Mouse (Mus musculus): ENCODE measurements around the gene Tjp2.
"Not testable (repeated sequence)": the region's sequence is repeated elsewhere in the genome, so short reads cannot be mapped to it uniquely, and the experiment has no call there.

The Tjp2 gene

DNA sequence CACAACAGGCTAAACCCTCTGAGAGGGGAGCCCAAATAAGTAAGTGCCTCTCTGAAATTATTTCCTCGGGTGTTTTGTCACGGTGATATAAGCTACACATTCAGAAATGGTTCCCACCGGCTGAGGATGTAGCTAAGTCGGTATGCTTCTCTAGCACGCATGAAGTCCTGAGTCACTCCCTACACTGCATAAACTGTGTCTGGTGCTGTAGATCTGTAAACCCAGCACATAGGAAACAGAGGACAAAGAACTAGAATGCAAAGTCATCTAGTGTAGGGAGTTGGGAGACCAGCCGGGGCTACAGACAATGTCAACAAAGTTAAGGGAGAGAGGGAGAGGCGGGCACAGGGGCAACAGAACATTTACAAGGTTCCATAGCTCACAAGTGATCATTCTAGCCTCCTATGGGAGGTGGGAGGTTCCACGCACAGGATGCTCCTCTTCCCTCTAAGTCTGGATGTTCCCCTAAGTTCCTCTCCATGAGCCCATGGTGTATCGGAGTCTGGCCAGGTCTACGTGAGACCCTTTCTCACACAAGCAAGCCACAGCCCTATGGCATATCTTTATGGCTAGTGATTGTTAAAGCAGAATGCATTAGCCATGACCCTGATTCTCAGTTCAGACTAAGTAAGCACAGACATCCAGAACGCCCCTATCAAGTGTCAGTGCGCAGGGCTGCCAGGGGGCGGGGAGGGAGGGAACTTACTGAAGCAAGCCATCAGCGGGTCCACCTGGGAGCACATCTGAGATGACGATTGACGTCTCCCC, 90.5 kb downstream of the Tjp2 start:
- in situ Hi-C loops (cut with MboI; ENCODE audit: low sequenced_read_pairs): no loop called here

DNA sequence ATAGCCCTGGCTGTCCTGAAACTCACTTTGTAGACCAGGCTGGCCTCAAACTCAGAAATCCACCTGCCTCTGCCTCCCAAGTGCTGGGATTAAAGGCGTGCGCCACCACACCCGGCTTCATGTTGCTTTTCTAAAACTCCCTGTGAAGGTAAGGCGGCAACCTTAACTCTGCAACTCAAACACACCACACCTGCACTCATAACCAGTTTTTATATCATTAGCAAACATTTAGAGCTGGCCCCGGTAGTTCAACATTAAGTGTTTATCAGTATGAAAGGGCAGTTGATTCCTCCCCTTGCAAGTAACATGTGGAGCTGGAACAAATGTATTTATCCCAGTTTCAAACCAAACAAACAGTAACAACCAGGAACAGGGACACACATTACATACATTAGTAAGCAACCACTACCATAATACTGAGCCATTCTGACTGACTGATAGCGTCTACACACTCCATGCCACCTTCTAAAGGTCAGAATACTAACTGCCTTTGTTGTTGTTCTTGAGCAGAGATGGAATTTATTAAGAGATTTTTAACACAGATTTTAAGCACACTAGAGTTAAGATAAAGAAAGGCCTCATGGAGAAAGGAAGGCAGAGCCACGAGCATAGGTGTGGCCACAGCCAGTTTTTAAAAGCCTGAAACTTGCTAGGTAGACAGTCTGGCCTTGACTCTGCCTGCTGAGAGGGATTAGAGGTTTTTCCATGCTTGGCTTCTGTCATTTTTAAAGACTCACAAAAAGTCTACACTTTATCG, 101.1 kb downstream of the Tjp2 start:
- in situ Hi-C loops (cut with MboI; ENCODE audit: low sequenced_read_pairs): no loop called here

DNA sequence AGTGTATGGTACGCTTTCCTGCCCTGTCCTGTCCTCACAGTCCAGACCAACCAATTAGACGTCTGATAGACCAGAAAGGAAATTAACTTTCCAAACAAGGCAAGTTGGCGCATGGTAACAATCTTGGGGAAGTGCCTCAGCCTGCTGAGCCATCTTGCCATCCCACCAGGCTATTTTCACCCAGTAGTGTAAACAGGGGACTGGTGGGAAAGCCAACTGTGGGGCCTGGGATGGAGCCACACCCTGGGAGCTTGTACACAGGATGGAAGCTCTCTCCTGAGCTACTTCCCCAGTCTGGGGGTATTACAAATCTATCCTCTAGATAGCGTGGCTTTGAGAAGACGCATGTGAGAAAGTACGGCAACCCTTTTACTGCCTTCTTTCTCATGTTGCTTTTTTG, 101.7 kb downstream of the Tjp2 start:
- in situ Hi-C loops (cut with MboI; ENCODE audit: low sequenced_read_pairs): no loop called here

DNA sequence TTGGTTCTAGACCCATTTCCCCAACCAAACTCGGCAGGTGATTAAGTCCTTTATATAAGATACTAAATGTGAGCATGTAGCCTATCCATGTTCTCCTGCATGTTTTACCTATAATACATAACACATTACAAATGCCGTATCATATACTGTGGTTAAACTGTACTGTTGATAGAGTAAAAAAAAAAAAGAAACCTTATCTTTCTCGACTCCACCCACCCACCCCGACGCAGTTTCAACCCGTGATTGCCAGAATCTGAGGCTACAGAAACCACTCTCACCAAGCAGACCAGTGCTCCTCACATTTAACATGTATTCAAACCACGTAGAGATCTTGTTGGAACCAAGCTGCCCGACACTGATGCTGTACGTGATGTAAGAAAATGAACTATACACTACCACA, 102.2 kb downstream of the Tjp2 start:
- in situ Hi-C loops (cut with MboI; ENCODE audit: low sequenced_read_pairs): no loop called here

DNA sequence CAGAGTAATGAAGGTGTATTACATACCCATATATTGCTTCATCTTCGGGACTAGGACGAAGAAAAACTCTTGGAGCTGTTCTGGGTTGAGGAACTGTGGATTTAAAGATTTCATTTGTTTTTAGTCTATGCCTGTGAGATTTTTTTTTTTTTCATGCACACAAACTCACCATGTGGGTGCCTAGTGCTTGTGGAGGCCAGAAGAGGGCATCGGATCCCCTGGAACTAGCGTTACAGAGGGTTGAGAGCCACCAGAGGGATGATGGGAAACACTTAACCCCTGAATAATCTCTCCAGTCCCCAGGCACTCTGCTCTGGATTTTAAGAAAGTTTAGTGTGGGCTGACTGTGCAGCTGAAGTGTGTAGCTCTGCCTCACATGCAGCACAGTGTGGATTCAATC, 104.0 kb downstream of the Tjp2 start:
- in situ Hi-C loops (cut with MboI; ENCODE audit: low sequenced_read_pairs): no loop called here

DNA sequence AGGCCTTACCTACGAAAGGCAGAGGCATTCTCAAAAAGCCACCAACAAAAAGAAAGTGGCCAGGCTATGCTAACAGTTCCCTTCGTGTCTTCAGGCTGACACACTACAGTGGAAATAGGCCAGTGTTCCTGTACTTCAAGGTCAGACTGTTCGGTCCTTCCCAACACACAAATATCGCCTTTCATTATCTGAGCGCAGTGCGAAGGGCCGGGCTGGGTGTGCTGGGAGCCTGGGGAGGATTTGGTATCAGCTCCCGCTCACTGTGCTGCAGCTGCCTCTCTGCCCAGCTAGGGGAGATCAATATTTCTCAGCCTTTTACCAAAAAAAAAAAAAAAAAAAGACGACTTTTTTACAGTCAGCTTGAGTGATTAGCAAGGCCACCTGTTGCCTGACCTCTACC, 106.1 kb downstream of the Tjp2 start:
- in situ Hi-C loops (cut with MboI; ENCODE audit: low sequenced_read_pairs): no loop called here

DNA sequence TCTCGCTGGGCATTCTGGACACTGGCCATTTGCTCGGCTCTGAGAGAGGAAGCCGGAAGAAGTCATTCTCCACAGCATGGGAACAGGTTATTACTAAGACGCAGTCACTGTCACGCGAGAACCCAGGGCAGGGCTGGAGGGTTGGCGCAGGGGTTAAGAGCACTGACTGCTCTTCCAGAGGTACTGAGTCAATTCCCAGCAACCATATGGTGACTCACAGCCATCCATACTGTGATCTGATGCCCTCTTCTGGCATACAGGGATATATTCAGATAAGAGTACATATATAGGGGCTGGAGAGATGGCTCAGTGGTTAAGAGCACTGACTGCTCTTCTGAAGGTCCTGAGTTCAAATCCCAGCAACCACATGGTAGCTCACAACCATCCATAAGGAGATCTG, 113.2 kb downstream of the Tjp2 start:
- in situ Hi-C loops (cut with MboI; ENCODE audit: low sequenced_read_pairs): no loop called here

DNA sequence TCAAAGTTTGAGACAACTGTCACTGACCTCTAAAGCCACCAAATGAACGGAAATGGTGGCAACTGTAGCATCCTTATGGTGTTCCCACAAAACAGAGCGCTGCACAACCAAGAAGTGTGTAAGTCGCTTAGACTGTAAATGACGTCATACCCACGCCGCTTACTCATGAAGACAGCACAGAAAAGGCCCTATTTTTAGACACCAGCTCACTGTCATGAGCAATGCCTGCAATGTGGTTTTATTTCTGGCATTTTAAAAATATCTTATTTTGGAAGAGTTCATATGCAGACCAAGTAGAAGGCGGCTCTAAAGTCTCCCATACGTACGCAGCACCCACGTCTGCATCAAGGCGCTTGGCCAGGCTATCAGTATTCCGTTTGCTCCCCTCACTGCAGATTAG, 117.1 kb downstream of the Tjp2 start:
- in situ Hi-C loops (cut with MboI; ENCODE audit: low sequenced_read_pairs): no loop called here

DNA sequence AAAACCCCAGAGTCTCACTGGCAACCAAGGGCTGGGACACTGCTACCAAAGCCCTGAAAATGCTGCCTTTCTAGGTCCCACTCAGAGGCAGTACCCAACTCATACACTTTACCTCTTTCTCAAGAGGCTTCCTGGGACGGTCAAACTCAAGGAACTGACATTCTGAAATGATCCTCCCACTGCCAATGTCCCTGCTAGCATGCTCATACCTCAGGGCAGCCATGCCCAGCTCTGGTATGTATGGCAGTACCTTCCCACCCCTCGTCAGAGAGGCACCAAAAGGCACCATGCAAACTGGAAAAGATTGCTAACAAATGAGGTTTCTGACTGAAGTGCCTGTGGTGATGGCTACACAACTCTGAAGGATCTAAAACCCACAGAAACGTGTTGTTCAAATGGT, 121.0 kb downstream of the Tjp2 start:
- in situ Hi-C loops (cut with MboI; ENCODE audit: low sequenced_read_pairs): no loop called here

DNA sequence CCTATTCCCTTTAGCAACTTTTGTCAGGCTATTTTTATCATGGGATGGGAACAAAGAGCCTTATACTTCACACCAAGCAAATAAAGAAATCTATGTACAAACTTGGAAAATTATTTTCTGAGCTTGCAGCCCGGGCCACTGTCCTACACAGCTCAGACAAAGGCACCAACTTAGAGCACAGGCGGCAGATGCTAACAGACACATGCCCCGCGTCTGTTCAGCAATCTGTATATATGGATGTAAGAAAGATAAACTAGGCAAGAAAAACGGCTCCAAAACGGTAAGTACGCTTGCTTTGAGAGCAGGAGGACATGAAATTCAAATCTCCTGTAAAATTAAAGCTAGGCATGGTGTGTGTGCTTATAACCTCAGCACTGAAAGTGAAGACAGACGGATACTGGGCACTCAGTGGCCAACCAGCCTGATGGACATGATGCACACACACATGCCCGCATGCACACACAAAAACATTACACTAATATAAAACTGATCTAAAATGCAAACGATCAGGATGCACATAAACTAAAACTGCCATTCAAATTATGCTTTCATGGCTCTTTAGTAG, 122.2 kb downstream of the Tjp2 start:
- in situ Hi-C loops (cut with MboI; ENCODE audit: low sequenced_read_pairs): no loop called here

DNA sequence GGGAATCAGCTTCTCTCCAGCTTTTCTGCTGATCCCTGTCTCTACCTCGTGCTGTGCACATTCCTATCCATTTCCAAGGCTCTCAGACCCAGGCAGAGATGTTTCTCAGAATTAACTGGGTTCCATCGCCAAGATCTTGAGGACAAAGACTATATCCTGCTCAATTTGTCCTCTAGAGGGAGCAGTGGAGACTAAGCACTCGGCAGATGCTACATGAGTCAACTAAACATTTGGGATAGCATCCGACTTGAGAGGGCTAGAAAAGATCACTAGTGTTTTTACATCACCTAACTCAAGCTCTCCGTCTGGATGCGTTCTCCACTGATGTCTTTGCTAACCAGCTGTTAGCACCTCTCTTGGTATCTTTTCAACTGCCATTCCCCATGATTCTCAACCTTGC, 123.6 kb downstream of the Tjp2 start:
- in situ Hi-C loops (cut with MboI; ENCODE audit: low sequenced_read_pairs): no loop called here

DNA sequence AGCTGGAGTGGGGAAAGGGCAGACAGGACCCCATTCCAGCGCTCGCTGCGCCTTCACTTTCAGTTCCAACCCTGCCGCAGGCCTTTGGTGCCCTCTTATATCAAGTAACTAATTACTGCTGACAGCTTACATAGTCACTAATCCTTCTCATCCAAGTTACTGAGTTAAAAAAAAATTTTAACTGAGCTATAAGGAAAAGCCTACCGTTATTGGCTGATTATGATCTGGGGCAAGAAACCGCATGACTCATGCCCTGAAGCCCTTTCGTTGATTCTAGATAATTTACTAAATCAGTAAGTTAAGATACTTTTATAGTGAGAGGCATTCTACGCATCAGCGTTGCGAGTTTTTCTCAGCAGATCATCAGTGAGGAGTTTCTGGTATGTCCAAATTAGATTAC, 126.1 kb downstream of the Tjp2 start:
- in situ Hi-C loops (cut with MboI; ENCODE audit: low sequenced_read_pairs): no loop called here

DNA sequence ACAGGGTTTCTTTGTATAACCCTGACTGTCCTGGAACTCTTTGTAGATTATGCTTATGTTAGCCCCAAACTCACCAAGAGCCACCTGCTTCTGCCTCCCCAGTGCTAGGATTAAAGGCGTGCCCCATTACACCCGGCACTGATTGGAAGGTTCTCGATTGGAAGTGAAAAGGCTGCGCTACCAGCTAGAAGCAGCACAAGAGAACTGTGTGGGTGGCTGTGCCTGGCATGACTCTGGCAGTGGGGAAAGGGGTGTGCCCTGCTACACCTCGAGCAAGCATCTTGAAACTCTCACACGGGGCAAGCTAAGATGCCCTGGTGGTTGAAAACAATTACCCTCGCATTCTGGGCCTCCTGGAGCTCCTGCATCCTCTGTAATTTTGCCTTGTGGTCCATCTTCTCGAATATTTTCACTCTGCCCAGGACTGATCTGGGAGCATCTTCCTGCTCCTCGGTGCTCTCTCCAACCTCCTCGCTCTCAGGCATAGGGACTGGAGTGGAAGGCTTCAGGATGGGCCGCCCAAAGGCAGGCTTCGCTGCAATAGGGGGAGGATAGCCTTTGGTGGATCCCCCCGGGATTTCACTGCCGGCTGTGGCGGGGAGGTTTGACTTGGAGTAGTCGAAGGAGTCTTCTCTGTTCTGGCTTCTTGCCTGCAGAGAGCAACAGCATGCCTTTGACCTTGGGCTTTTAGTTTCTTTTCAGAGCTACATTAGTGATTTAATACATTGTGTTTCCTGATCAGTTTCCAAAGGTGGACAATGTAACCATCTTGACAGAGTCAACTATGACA, 127.0 kb downstream of the Tjp2 start:
- in situ Hi-C loops (cut with MboI; ENCODE audit: low sequenced_read_pairs): no loop called here

DNA sequence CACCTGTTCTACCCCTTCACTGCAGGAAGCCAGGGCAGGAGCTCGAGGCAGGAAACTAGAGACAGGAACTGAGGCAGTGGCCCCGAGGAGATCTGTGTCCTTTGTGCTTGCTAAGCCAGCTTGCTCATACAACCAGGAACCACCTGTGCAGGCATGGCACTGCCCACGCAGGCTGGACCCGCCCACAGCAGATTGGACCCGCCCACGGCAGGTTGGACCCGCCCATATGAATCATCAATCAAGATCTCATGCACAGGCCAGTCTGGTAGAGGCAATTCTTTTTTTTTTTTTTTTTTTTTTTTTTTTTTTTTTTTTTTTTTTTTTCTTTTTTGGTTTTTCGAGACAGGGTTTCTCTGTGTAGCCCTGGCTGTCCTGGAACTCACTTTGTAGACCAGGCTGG, 132.8 kb downstream of the Tjp2 start:
- in situ Hi-C loops (cut with MboI; ENCODE audit: low sequenced_read_pairs): not testable (repeated sequence)

DNA sequence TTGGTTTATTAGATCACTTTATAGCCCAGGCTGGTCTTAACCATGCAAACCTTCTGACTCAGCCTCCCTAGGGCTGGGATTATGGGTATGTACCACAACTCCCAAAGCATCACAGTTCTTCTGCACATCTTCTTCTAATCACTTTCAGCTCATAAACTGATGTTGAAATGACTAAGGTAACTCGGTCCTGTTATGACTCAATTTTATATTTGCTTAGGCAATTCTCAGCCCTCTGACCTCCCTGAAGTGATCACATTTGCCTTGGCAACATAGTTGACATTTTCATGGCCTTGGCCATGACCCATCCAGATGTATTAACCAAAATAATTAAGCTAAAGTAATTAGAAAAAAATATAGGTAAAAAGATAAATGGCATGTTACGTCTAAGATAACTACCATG, 134.5 kb downstream of the Tjp2 start:
- in situ Hi-C loops (cut with MboI; ENCODE audit: low sequenced_read_pairs): no loop called here

DNA sequence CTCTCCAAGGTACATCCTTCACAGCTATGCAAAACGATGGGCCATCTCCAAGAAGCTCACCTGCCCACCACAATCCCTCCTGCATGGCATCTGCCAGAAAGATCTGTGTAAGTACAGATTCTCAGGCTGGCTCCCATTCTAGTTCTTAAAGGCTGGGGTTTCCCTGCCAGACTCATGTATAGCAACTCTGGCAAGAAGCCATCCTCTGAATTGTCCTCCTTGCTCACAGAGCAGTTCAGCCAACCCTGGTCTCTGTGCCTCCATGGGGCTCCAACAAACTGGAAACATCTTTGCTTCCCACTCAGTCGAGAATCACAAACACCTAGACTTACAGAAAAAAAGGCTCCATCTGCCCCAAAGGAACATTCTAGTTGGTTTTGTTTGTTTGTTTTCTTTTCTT, 139.5 kb downstream of the Tjp2 start:
- in situ Hi-C loops (cut with MboI; ENCODE audit: low sequenced_read_pairs): no loop called here

DNA sequence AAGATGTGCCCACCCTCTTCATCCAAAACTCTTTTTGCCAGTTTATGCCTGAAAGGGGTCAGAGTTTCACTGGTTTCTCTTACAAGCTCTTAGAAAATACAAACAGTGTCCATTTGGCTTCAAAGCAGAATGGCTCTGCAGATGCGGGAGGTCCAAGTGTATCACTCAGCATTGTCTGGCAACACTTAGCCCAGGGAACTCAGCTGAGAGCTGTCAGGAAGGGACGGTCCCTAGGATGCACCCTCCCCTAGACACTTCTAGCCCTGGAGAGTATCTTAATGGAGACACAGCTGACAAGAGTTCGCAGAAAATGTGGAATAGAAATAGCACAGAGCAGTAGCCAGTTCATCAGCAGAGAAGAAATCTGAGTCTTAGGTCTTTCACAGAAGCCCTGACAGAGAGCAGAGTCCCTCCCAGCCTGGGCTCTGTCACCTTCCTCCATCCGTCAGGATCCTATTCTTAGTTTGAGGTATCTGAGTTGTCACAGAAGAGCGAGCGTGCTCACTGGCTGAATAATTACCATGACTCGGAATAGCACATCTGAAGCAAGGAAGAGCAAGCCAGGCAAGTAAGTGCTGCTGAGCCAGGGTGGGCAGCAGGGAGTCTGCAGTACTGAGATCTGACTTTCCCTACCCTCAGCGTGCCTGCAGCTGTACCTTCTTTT, 144.3 kb downstream of the Tjp2 start:
- in situ Hi-C loops (cut with MboI; ENCODE audit: low sequenced_read_pairs): no loop called here

DNA sequence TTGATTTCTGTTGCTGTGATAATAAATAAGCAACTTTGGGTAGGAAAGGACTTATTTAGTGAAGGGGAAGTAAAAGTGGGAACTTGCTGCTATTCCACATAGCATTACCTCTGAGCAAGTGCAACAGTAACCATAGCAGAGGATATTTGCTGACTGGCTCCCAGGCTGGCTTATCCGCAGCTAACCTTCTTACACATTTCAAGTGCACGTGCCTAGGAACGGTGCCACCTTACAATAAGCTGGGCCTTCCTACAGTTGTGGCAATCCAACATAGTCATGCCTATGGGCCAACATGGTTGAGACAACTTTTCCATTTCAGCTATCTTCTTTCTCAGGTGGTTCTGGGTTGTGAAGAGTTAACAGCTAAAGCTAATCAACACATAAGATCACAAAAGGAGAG, 147.2 kb downstream of the Tjp2 start:
- in situ Hi-C loops (cut with MboI; ENCODE audit: low sequenced_read_pairs): no loop called here

DNA sequence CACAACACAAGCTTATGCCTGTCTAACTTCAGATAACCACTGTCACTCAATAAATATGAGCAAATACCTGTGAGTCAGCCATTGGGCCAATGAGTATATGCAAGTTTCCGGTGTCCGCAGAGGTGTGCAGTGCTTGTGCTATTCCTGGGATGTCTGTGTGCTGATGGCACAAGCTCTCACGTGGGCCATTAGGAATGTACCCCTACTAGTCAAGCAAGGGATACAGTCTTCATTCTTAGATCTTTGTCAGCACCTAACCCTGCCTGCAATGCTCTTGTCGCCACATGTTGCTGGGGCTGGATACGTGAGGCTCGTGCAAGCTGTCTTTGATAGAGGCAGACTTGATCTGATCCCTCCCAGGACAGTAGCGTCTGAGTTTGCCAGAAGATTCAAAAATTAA, 148.3 kb downstream of the Tjp2 start:
- in situ Hi-C loops (cut with MboI; ENCODE audit: low sequenced_read_pairs): no loop called here

DNA sequence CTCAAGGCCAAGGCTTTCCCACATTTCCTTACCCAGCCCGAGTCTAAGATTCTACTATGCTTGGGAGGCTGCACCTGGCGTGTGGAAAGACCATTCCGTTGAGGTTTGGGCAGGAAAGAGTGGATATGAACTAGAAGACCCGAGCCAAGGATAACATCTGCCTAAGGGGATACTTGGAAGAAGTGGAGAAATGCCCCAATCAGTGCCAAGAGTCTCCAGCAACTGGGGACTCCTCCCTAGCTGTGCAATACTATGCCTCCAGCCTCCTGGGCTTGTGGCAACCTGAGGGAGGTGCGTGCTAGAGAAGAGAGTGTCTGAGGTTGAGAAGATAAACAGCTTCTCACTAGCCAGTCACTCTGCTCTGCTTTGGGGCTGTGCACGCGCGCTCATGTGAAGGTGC, 148.9 kb downstream of the Tjp2 start:
- in situ Hi-C loops (cut with MboI; ENCODE audit: low sequenced_read_pairs): no loop called here

DNA sequence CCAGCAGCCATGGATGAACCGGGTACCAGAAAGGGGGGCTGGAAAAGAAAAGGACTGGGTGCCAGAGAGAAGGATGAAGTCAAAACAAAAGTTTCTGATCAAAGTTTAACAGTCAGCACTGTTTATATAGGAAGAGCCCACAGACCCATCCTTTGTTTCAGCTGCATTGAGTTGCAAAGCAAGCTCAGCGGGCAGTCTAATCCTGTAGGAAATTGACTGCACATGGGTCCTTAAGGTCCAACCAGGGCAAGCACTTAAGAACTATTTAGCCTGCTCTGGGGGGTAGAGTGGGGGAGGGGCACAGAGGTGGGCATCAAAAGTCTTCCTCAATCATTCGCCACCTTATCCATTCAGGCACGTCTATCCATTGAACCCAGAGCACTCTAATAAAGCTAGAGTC, 151.7 kb downstream of the Tjp2 start:
- in situ Hi-C loops (cut with MboI; ENCODE audit: low sequenced_read_pairs): no loop called here
